Mouse (Mus musculus) MEL (cell line): Measurements from ENCODE around the gene Hspe1. TPM values are rescaled to one million over a fixed set of nuclear protein-coding genes. Genes with fewer than 3 reads are reported as not detected.
"Not testable (repeated sequence)": the region's sequence is repeated elsewhere in the genome, so short reads cannot be mapped to it uniquely, and the experiment has no call there.

ENCODE experiments used
- DNase-seq: peaks from one replicate; pipeline ENCODE4 v3.0.0; 2011; ENCODE audit warnings: low read depth, low spot score
- H3K27ac ChIP-seq: 2 replicates; pipeline ENCODE4 v1.5.1; 2012; ENCODE audit warnings: low read depth, mild to moderate bottlenecking, control low read depth, low read length, moderate library complexity; ENCODE audit not compliant: control insufficient read depth
- H3K27me3 ChIP-seq, 2 experiments: fragments of 150-350 bp in 1 of 2; sonication (generic) in 1 of 2; 2 replicates each; pipeline ENCODE4 v1.6.1; 2012; ENCODE audit warnings: low read length in 2 of 2, mild to moderate bottlenecking in 2 of 2, improper control_type of control experiment in 1 of 2, moderate library complexity in 1 of 2; ENCODE audit not compliant: insufficient read depth in 2 of 2, control insufficient read depth in 1 of 2
- H3K36me3 ChIP-seq, 2 experiments: 2 replicates each; pipeline ENCODE4 v1.6.1; 2012 to 2014; ENCODE audit warnings: low read length in 2 of 2, improper control_type of control experiment in 1 of 2, inconsistent platforms in 1 of 2, mild to moderate bottlenecking in 1 of 2; ENCODE audit not compliant: insufficient read depth in 2 of 2, control insufficient read depth in 1 of 2
- H3K4me1 ChIP-seq, 2 experiments: fragments of 150-350 bp in 1 of 2; sonication (generic) in 1 of 2; 2 replicates each; pipeline ENCODE4 v1.6.1; 2012; ENCODE audit warnings: low read length in 2 of 2, improper control_type of control experiment in 1 of 2, mild to moderate bottlenecking in 1 of 2; ENCODE audit not compliant: insufficient read depth in 2 of 2, control insufficient read depth in 1 of 2
- H3K4me3 ChIP-seq, 2 experiments: fragments of 150-350 bp in 1 of 2; sonication (generic) in 1 of 2; 2 replicates each; pipeline ENCODE4 v1.5.1; 2012; ENCODE audit warnings: low read depth in 2 of 2, low read length in 2 of 2, mild to moderate bottlenecking in 2 of 2, moderate library complexity in 2 of 2, control low read depth in 1 of 2, improper control_type of control experiment in 1 of 2; ENCODE audit not compliant: control insufficient read depth in 1 of 2, insufficient read depth in 1 of 2
- H3K79me2 ChIP-seq: 2 replicates; pipeline ENCODE4 v1.6.1; 2012; ENCODE audit warnings: mild to moderate bottlenecking, low read length, moderate library complexity; ENCODE audit not compliant: control insufficient read depth, poor library complexity, insufficient read depth
- H3K9ac ChIP-seq: 2 replicates; pipeline ENCODE4 v1.6.1; 2012; ENCODE audit warnings: low read depth, mild to moderate bottlenecking, control low read depth, low read length, moderate library complexity; ENCODE audit not compliant: control insufficient read depth, poor library complexity, severe bottlenecking
- H3K9me3 ChIP-seq: fragments of 150-350 bp; sonication (generic); replicated peaks from 2 replicates; pipeline ENCODE4 v1.6.1; 2012; ENCODE audit warnings: mild to moderate bottlenecking, low read length, improper control_type of control experiment, moderate library complexity; ENCODE audit not compliant: insufficient read depth
- BHLHE40 ChIP-seq: IDR thresholded peaks from 2 replicates; pipeline ENCODE4 v1.6.1; 2012; ENCODE audit warnings: low read depth, mild to moderate bottlenecking, inconsistent platforms, low read length, improper control_type of control experiment, borderline replicate concordance
- ETS1 ChIP-seq: IDR thresholded peaks from 2 replicates; pipeline ENCODE4 v1.6.1; 2012; ENCODE audit warnings: low read depth, mild to moderate bottlenecking, inconsistent platforms, low read length, improper control_type of control experiment, moderate library complexity
- GABPA ChIP-seq: IDR thresholded peaks from 2 replicates; pipeline ENCODE4 v1.6.1; 2012; ENCODE audit warnings: low read depth, mild to moderate bottlenecking, inconsistent platforms, low read length, improper control_type of control experiment, moderate library complexity
- JUND ChIP-seq: IDR thresholded peaks from 2 replicates; pipeline ENCODE4 v1.6.1; 2011; ENCODE audit warnings: low read depth, mild to moderate bottlenecking, improper control_type of control experiment, low read length
- MAFK ChIP-seq: IDR thresholded peaks from 2 replicates; pipeline ENCODE4 v1.6.1; 2011; ENCODE audit warnings: low read depth, mild to moderate bottlenecking, low read length, improper control_type of control experiment, borderline replicate concordance
- MAZ ChIP-seq: IDR thresholded peaks from 2 replicates; pipeline ENCODE4 v1.6.1; 2012; ENCODE audit warnings: low read depth, mild to moderate bottlenecking, inconsistent platforms, low read length, improper control_type of control experiment
- MEF2A ChIP-seq: IDR thresholded peaks from 2 replicates; pipeline ENCODE4 v1.6.1; 2014; ENCODE audit warnings: low read depth, mild to moderate bottlenecking, inconsistent platforms, low read length, improper control_type of control experiment; ENCODE audit not compliant: poor library complexity, insufficient replicate concordance, severe bottlenecking; ENCODE audit errors: extremely low read depth
- MXI1 ChIP-seq: IDR thresholded peaks from 2 replicates; pipeline ENCODE4 v1.6.1; 2011; ENCODE audit warnings: mild to moderate bottlenecking, low read depth, low read length, improper control_type of control experiment
- MYC ChIP-seq: IDR thresholded peaks from 2 replicates; pipeline ENCODE4 v1.6.1; 2011; ENCODE audit warnings: low read depth, mild to moderate bottlenecking, low read length, improper control_type of control experiment, moderate library complexity
- NELFE ChIP-seq: IDR thresholded peaks from 2 replicates; pipeline ENCODE4 v1.6.1; 2011; ENCODE audit warnings: low read depth, low read length, improper control_type of control experiment
- NRF1 ChIP-seq: IDR thresholded peaks from 2 replicates; pipeline ENCODE4 v1.6.1; 2014; ENCODE audit warnings: low read depth, mild to moderate bottlenecking, inconsistent platforms, low read length, improper control_type of control experiment, moderate library complexity; ENCODE audit not compliant: poor library complexity, insufficient read depth, severe bottlenecking
- POLR2AphosphoS2 ChIP-seq: IDR thresholded peaks from 2 replicates; pipeline ENCODE4 v1.6.1; 2011; ENCODE audit warnings: low read length, improper control_type of control experiment
- SIN3A ChIP-seq: IDR thresholded peaks from 2 replicates; pipeline ENCODE4 v1.6.1; 2012; ENCODE audit warnings: low read length, improper control_type of control experiment, inconsistent platforms
- SMC3 ChIP-seq: IDR thresholded peaks from 2 replicates; pipeline ENCODE4 v1.6.1; 2011; ENCODE audit warnings: low read depth, low read length, improper control_type of control experiment
- TAL1 ChIP-seq: IDR thresholded peaks from 2 replicates; pipeline ENCODE4 v1.6.1; 2012; ENCODE audit warnings: mild to moderate bottlenecking, inconsistent platforms, low read length, moderate library complexity, mixed read lengths
- TBP ChIP-seq: IDR thresholded peaks from 2 replicates; pipeline ENCODE4 v1.8.0; 2011; ENCODE audit warnings: low read depth, low read length, improper control_type of control experiment
- TCF12 ChIP-seq: IDR thresholded peaks from 2 replicates; pipeline ENCODE4 v1.6.1; 2014; ENCODE audit warnings: low read depth, mild to moderate bottlenecking, inconsistent platforms, low read length, improper control_type of control experiment, moderate library complexity
- UBTF ChIP-seq: IDR thresholded peaks from 2 replicates; pipeline ENCODE4 v1.6.1; 2012; ENCODE audit warnings: low read depth, mild to moderate bottlenecking, inconsistent platforms, low read length, improper control_type of control experiment, moderate library complexity, borderline replicate concordance; ENCODE audit not compliant: insufficient read depth
- ZC3H11A ChIP-seq: IDR thresholded peaks from 2 replicates; pipeline ENCODE4 v1.6.1; 2012; ENCODE audit warnings: low read depth, mild to moderate bottlenecking, inconsistent platforms, low read length, improper control_type of control experiment
- ZMIZ1 ChIP-seq: IDR thresholded peaks from 2 replicates; pipeline ENCODE4 v1.6.1; 2012; ENCODE audit warnings: low read depth, mild to moderate bottlenecking, inconsistent platforms, low read length, improper control_type of control experiment, moderate library complexity
- polyA plus RNA-seq, 2 experiments: library from polyadenylated mRNA; stranded (reverse) in 1 of 2; unstranded in 1 of 2; fragments of >175 nt in 1 of 2; fragments of >200 nt in 1 of 2; gene quantifications; 2 replicates each; pipeline versions ENCODE4 v1.2.1 to v1.2.4; 2012; ENCODE audit warnings: low replicate concordance in 2 of 2, low read depth in 1 of 2; ENCODE audit not compliant: insufficient read length in 2 of 2, insufficient read depth in 1 of 2, missing spikeins in 1 of 2
- total RNA-seq: library from RNA; depleted of rRNA; stranded (reverse); fragments of 300-350 nt; gene quantifications from 2 replicates; pipeline ENCODE4 v1.2.3, GENCODE M21; 2012

Hspe1 gene
- total and polyA plus RNA-seq, 3 experiments: 752 to 942 TPM; not detected in 1

GRCm38 (mm10) chr1:55123046-55123445, 35.1 kb downstream of the Hspe1 start:
- Histone ChIP-seq H3K4me3 (no peak overlapping the region), H3K79me2 (no peaks in the 10 kb centered on the region), H3K9ac (no peak overlapping the region), H3K27me3 (no peaks in the 10 kb centered on the region), H3K36me3 (no peaks in the 10 kb centered on the region), H3K27ac (no peak overlapping the region), H3K9me3 (no peaks in the 10 kb centered on the region), H3K4me1 (no peaks in the 10 kb centered on the region)
- no peak for TF ChIP-seq MYC
- no peak for TF ChIP-seq ZC3H11A
- TF ChIP-seq POLR2AphosphoS2: no peak
- no peak for TF ChIP-seq ZMIZ1
- TF ChIP-seq SIN3A: no peak
- TF ChIP-seq TBP: no peak
- TF ChIP-seq GABPA: no peak
- no peak for TF ChIP-seq NELFE
- no peak for DNase-seq

- Histone ChIP-seq H3K9me3 (no peaks in the 10 kb centered on the region), H3K27ac (no peak overlapping the region), H3K9ac (no peak overlapping the region), H3K36me3 (no peaks in the 10 kb centered on the region), H3K4me3 (no peak overlapping the region), H3K27me3 (no peaks in the 10 kb centered on the region), H3K79me2 (no peaks in the 10 kb centered on the region), H3K4me1 (no peaks in the 10 kb centered on the region)
- no peak for TF ChIP-seq MEF2A
- no peak for TF ChIP-seq UBTF
- no peak for TF ChIP-seq MAFK
- no peak for TF ChIP-seq ETS1
- TF ChIP-seq MXI1: no peak
- no peak for TF ChIP-seq SMC3
- TF ChIP-seq MAZ: no peak
- TF ChIP-seq TCF12: no peak
- no peak for TF ChIP-seq POLR2AphosphoS2
- no peak for TF ChIP-seq MYC
- no peak for TF ChIP-seq NRF1
- TF ChIP-seq BHLHE40: no peak
- no peak for TF ChIP-seq TAL1
- TF ChIP-seq JUND: no peak
- no peak for DNase-seq
Measured at GRCm38 (mm10) chr1:55123561-55123960, 35.6 kb downstream of the Hspe1 start.

GRCm38 (mm10) chr1:55124136-55124535, 36.2 kb downstream of the Hspe1 start:
- not testable (repeated sequence) for H3K9me3 ChIP-seq, H3K4me1 ChIP-seq, H3K27me3 ChIP-seq, DNase-seq, H3K79me2 ChIP-seq, H3K9ac ChIP-seq, H3K36me3 ChIP-seq, H3K27ac ChIP-seq, H3K4me3 ChIP-seq
